Mouse (Mus musculus) liver, postnatal 0 days (tissue): ENCODE data around the gene Mapk12.

ENCODE experiments used
- CTCF ChIP-seq: sonication (generic); IDR thresholded peaks from 2 replicates; pipeline ENCODE4 v1.5.1; 2016; ENCODE audit warnings: antibody characterized with exemption, low read depth
- EP300 ChIP-seq: IDR thresholded peaks from 2 replicates; pipeline ENCODE4 v1.6.1; 2016; ENCODE audit warnings: antibody characterized with exemption, low read depth, mild to moderate bottlenecking

- TF ChIP-seq CTCF (no peak), EP300 (no peak)
These were observed 41.9 kb downstream of the Mapk12 start for GRCm38 (mm10) chr15:89098616-89099015.
